Mouse (Mus musculus) midbrain, postnatal 0 days (tissue): ENCODE results near the gene Rhoa. TPM values are rescaled to one million over a fixed set of nuclear protein-coding genes. Genes with fewer than 3 reads are reported as not detected.

Experiments
- ATAC-seq: fragments of 200-750 bp; cut with Nextera tagmentation; 2 replicates; pipeline ENCODE4 v1.8.0; 2017; ENCODE audit warnings: moderate number of reproducible peaks, mild to moderate bottlenecking, moderate TSS enrichment, moderate library complexity; ENCODE audit not compliant: low FRiP score
- DNase-seq: peaks from one replicate; pipeline ENCODE4 v3.0.0-alpha.2; 2015; ENCODE audit warnings: low spot score
- H3K27ac ChIP-seq: fragments of 300-500 bp; sonication (generic); 2 replicates; pipeline ENCODE4 v1.5.1; 2014; ENCODE audit warnings: low read depth, mild to moderate bottlenecking, low read length, mixed read lengths
- H3K27me3 ChIP-seq: fragments of 300-500 bp; sonication (generic); 2 replicates; pipeline ENCODE4 v1.6.1; 2014; ENCODE audit warnings: low read length, control low read depth, mixed read lengths; ENCODE audit not compliant: insufficient read depth
- H3K36me3 ChIP-seq: fragments of 300-500 bp; sonication (generic); 2 replicates; pipeline ENCODE4 v1.6.1; 2014; ENCODE audit warnings: low read length, control low read depth, mixed read lengths; ENCODE audit not compliant: insufficient read depth
- H3K4me1 ChIP-seq: fragments of 300-500 bp; sonication (generic); 2 replicates; pipeline ENCODE4 v1.6.1; 2014; ENCODE audit warnings: mild to moderate bottlenecking, control low read depth, antibody characterized with exemption, low read length, mixed read lengths; ENCODE audit not compliant: insufficient read depth
- H3K4me2 ChIP-seq: fragments of 300-500 bp; sonication (generic); 2 replicates; pipeline ENCODE4 v1.6.1; 2014; ENCODE audit warnings: low read depth, mild to moderate bottlenecking, low read length, mixed read lengths; ENCODE audit not compliant: poor library complexity, severe bottlenecking
- H3K4me3 ChIP-seq: fragments of 300-500 bp; sonication (generic); 2 replicates; pipeline ENCODE4 v1.5.1; 2014; ENCODE audit warnings: low read depth, mild to moderate bottlenecking, low read length, moderate library complexity
- H3K9ac ChIP-seq: fragments of 300-500 bp; sonication (generic); replicated peaks from 2 replicates; pipeline ENCODE4 v1.6.1; 2014; ENCODE audit warnings: mild to moderate bottlenecking, low read length, moderate library complexity, mixed read lengths; ENCODE audit not compliant: poor library complexity, severe bottlenecking
- H3K9me3 ChIP-seq: fragments of 300-500 bp; sonication (generic); 2 replicates; pipeline ENCODE4 v1.6.1; 2016; ENCODE audit warnings: low read length, control low read depth
- CTCF ChIP-seq: IDR thresholded peaks from 2 replicates; pipeline ENCODE4 v1.5.1; 2016; ENCODE audit warnings: antibody characterized with exemption, mild to moderate bottlenecking
- WGBS: fragments of 180-500 bp; shearing (Covaris S2); extraction: QIAGEN DNeasy Blood & Tissue Kit; methylation state at CpG from one replicate; pipeline ENCODE4 v1.1.7; 2014; 5-methylcytosine and 5-hydroxymethylcytosine counted together
- polyA plus RNA-seq: library from polyadenylated mRNA; unstranded; fragments of >200 nt; fragmentation: Nextera tagmentation; extraction: Ambion mirVana; gene quantifications from 2 replicates; pipeline ENCODE4 v1.2.1, GENCODE M21; 2015
- total RNA-seq: library from RNA; depleted of rRNA; stranded (reverse); fragments of >200 nt; gene quantifications from 2 replicates; pipeline ENCODE4 v1.2.3, GENCODE M21; 2014; rRNA removed

Gene Rhoa
- total and polyA plus RNA-seq, 2 experiments from 2014 or later: 120 to 252 TPM

GRCm38 (mm10) chr9:108378736-108379135, 72.8 kb downstream of the Rhoa start:
- no peak for TF ChIP-seq CTCF
- Histone ChIP-seq H3K9me3 (no peaks in the 10 kb centered on the region), H3K36me3 (peaks cover 65% of the 10 kb centered on the region), H3K4me3 (no peak overlapping the region), H3K4me2 (no peak overlapping the region), H3K27me3 (no peaks in the 10 kb centered on the region), H3K9ac (no peak overlapping the region), H3K4me1 (no peaks in the 10 kb centered on the region), H3K27ac (no peak overlapping the region)
- 95% methylated on average over 5 of the region's 5 CpGs for WGBS
- DNase-seq: no peak
- ATAC-seq: no peak

GRCm38 (mm10) chr9:108379294-108379693, 73.4 kb downstream of the Rhoa start:
- Histone ChIP-seq H3K9me3 (no peaks in the 10 kb centered on the region), H3K4me2 (no peak overlapping the region), H3K27me3 (no peaks in the 10 kb centered on the region), H3K4me1 (no peaks in the 10 kb centered on the region), H3K9ac (no peak overlapping the region), H3K4me3 (no peak overlapping the region), H3K36me3 (peaks cover 65% of the 10 kb centered on the region), H3K27ac (no peak overlapping the region)
- DNase-seq: no peak
- WGBS: 88% methylated on average over 4 of the region's 4 CpGs
- no peak for ATAC-seq
- no peak for TF ChIP-seq CTCF

GRCm38 (mm10) chr9:108381382-108381781, 75.5 kb downstream of the Rhoa start:
- no peak overlapping the region for H3K4me3 ChIP-seq
- DNase-seq (no peak), ATAC-seq (no peak)
- no peaks in the 10 kb centered on the region for H3K4me1 ChIP-seq
- no peak overlapping the region for H3K27ac ChIP-seq
- no peak for TF ChIP-seq CTCF
- H3K27me3 ChIP-seq: no peaks in the 10 kb centered on the region
- H3K4me2 ChIP-seq: no peak overlapping the region
- H3K36me3 ChIP-seq: peaks cover 65% of the 10 kb centered on the region
- H3K9me3 ChIP-seq: no peaks in the 10 kb centered on the region
- 95% methylated on average over 9 of the region's 9 CpGs for WGBS
- H3K9ac ChIP-seq: no peak overlapping the region

- H3K4me1 ChIP-seq: no peaks in the 10 kb centered on the region
- no peaks in the 10 kb centered on the region for H3K27me3 ChIP-seq
- no peak overlapping the region for H3K9ac ChIP-seq
- peaks cover 68% of the 10 kb centered on the region for H3K36me3 ChIP-seq
- H3K9me3 ChIP-seq: no peaks in the 10 kb centered on the region
- 86% methylated on average over 7 of the region's 7 CpGs for WGBS
- ATAC-seq (no peak), DNase-seq (no peak)
- H3K4me3 ChIP-seq: no peak overlapping the region
- TF ChIP-seq CTCF: no peak
- H3K4me2 ChIP-seq: no peak overlapping the region
- H3K27ac ChIP-seq: no peak overlapping the region
Measured at GRCm38 (mm10) chr9:108385006-108385405, 79.1 kb downstream of the Rhoa start.

GRCm38 (mm10) chr9:108386816-108387215, 80.9 kb downstream of the Rhoa start:
- no peak overlapping the region for H3K27ac ChIP-seq
- no peak overlapping the region for H3K9ac ChIP-seq
- no peak for TF ChIP-seq CTCF
- H3K4me3 ChIP-seq: no peak overlapping the region
- H3K36me3 ChIP-seq: peaks cover 75% of the 10 kb centered on the region
- no peak overlapping the region for H3K4me2 ChIP-seq
- DNase-seq: no peak
- no peaks in the 10 kb centered on the region for H3K4me1 ChIP-seq
- WGBS: 90% methylated on average over 4 of the region's 4 CpGs
- H3K9me3 ChIP-seq: no peaks in the 10 kb centered on the region
- ATAC-seq: no peak
- H3K27me3 ChIP-seq: no peaks in the 10 kb centered on the region

Other genes starting within 250 kb of the Rhoa start
- gene Mst1, start 225.7 kb upstream of the Rhoa start, total RNA-seq: 0.14 TPM in 1 of 2 replicates, not detected in the other
- not detected in 2 replicates for gene Mst1, start 225.7 kb upstream of the Rhoa start, polyA plus RNA-seq
- gene Rnf123, start 222.8 kb upstream of the Rhoa start, total RNA-seq: 46.3 and 60.6 TPM in 2 replicates
- 44.1 and 49.1 TPM in 2 replicates for gene Rnf123, start 222.8 kb upstream of the Rhoa start, polyA plus RNA-seq
- gene Apeh, start 211.5 kb upstream of the Rhoa start, total RNA-seq: 32.3 and 45.1 TPM in 2 replicates
- gene Apeh, start 211.5 kb upstream of the Rhoa start, polyA plus RNA-seq: 38.3 and 42.7 TPM in 2 replicates
- 59.4 and 60.6 TPM in 2 replicates for gene Bsn, start 115.7 kb upstream of the Rhoa start, total RNA-seq
- 6.1 and 7.7 TPM in 2 replicates for gene Bsn, start 115.7 kb upstream of the Rhoa start, polyA plus RNA-seq
- 126 and 141 TPM in 2 replicates for gene Dag1, start 42.2 kb upstream of the Rhoa start, total RNA-seq
- gene Dag1, start 42.2 kb upstream of the Rhoa start, polyA plus RNA-seq: 78.7 and 79.7 TPM in 2 replicates
- gene Nicn1, start 15.7 kb upstream of the Rhoa start, total RNA-seq: 80.7 and 107 TPM in 2 replicates
- gene Nicn1, start 15.7 kb upstream of the Rhoa start, polyA plus RNA-seq: 122 and 142 TPM in 2 replicates
- 27.7 and 30.2 TPM in 2 replicates for gene Amt, start 9.3 kb upstream of the Rhoa start, total RNA-seq
- 28.1 and 30.9 TPM in 2 replicates for gene Amt, start 9.3 kb upstream of the Rhoa start, polyA plus RNA-seq
- gene Tcta, start within 50 bp of the Rhoa start, total RNA-seq: 59.8 and 61.2 TPM in 2 replicates
- 76.3 and 79.8 TPM in 2 replicates for gene Tcta, start within 50 bp of the Rhoa start, polyA plus RNA-seq
- 225 and 226 TPM in 2 replicates for gene Gpx1, start 32.8 kb downstream of the Rhoa start, total RNA-seq
- gene Gpx1, start 32.8 kb downstream of the Rhoa start, polyA plus RNA-seq: 430 and 447 TPM in 2 replicates
- gene Usp4, start 41.7 kb downstream of the Rhoa start, total RNA-seq: 114 and 132 TPM in 2 replicates
- 102 and 106 TPM in 2 replicates for gene Usp4, start 41.7 kb downstream of the Rhoa start, polyA plus RNA-seq
- gene 1700102P08Rik, start 86.7 kb downstream of the Rhoa start, total RNA-seq: 2.1 and 3.0 TPM in 2 replicates
- 0.99 and 1.4 TPM in 2 replicates for gene 1700102P08Rik, start 86.7 kb downstream of the Rhoa start, polyA plus RNA-seq
- gene Ccdc36, start 122.4 kb downstream of the Rhoa start, total RNA-seq: 1.5 and 2.0 TPM in 2 replicates
- 1.9 TPM in 2 replicates for gene Ccdc36, start 122.4 kb downstream of the Rhoa start, polyA plus RNA-seq
- not detected in 2 replicates for gene BC048562, start 130.4 kb downstream of the Rhoa start, total RNA-seq
- gene BC048562, start 130.4 kb downstream of the Rhoa start, polyA plus RNA-seq: not detected in 2 replicates
- gene Ccdc71, start 154.4 kb downstream of the Rhoa start, total RNA-seq: 37.3 and 39.8 TPM in 2 replicates
- 56.8 and 61.2 TPM in 2 replicates for gene Ccdc71, start 154.4 kb downstream of the Rhoa start, polyA plus RNA-seq
- gene Klhdc8b, start 155.5 kb downstream of the Rhoa start, total RNA-seq: 82.4 and 86.3 TPM in 2 replicates
- 56.1 and 59.2 TPM in 2 replicates for gene Klhdc8b, start 155.5 kb downstream of the Rhoa start, polyA plus RNA-seq
- gene Lamb2, start 173.6 kb downstream of the Rhoa start, total RNA-seq: 56.5 and 169 TPM in 2 replicates
- 15.8 and 18.5 TPM in 2 replicates for gene Lamb2, start 173.6 kb downstream of the Rhoa start, polyA plus RNA-seq
- gene Usp19, start 184.5 kb downstream of the Rhoa start, total RNA-seq: 86.5 and 113 TPM in 2 replicates
- gene Usp19, start 184.5 kb downstream of the Rhoa start, polyA plus RNA-seq: 48.2 and 50.7 TPM in 2 replicates
- 107 and 146 TPM in 2 replicates for gene Qars, start 201.6 kb downstream of the Rhoa start, total RNA-seq
- gene Qars, start 201.6 kb downstream of the Rhoa start, polyA plus RNA-seq: 62.0 and 62.6 TPM in 2 replicates
- 240 and 284 TPM in 2 replicates for gene Qrich1, start 210.7 kb downstream of the Rhoa start, total RNA-seq
- 103 and 109 TPM in 2 replicates for gene Qrich1, start 210.7 kb downstream of the Rhoa start, polyA plus RNA-seq